Mouse (Mus musculus) brain, embryonic 18.5 days (tissue): ENCODE measurements around the gene Pxdc1.

Experiments used
- DNase-seq: peaks from one replicate; pipeline ENCODE4 v3.0.0-alpha.2; 2012; ENCODE audit warnings: low read depth, low spot score

Pxdc1 gene

DNA sequence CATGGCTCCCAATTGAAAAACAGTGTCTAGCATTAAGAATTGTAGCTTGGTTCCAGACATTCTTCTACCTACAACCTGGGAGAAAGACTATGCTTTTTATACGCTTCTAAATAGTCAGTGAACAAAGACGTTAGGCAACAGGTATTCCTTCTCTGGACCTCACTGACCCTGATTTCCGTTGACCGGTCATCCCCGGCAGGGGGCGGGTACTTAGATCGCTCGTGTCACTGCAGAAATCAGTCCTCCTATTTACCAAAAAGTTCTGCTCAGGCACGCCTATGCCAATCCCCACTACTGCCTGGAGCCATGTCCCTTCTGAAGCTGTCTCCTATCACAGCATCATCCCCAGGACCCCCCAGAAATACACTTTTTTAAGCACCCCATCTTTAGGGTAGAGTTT lies at the start of gene Pxdc1:
Pxdc1 (minus strand) TSS at position 96 of the 400 bp plus-strand sequence.
- no peak for DNase-seq

DNA sequence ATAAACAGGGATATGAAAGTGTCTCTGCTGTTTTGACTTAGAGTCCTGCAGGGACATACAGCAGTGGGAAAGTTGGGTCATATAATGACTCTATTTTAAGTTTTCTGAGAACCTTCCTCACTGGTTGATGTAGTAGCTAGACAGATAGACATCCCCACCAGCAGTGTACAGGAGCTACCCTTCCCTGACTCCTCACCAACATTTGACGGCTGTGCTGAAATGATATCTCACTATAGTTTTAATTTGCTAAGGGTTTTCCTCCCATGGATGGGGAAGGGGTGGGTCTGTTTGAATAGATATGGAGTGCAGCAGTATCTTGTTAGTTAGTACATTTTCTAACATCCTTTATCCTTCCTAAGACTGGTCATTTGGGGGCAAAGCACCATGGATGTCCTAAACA lies 47.3 kb upstream of the Pxdc1 start:
- DNase-seq: no peak

DNA sequence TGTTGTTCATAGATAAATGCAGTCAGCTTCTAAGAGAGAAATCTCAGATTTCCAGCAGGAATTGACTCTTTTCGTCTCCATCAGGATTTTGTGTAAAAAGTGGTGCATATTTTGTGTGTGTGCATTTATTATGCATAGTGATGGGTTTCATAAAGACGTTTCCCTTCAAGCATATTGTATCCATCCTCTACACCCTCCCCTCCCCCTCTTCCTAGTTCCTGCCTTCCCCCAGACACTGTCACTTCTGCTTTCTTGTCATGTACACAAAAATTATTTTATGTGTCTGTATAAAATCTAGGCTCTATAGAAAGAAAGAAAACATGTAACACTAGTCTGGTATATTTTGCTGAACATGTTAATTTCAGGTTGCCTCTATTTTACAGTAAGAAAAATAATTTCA lies 46.8 kb upstream of the Pxdc1 start:
- no peak for DNase-seq

DNA sequence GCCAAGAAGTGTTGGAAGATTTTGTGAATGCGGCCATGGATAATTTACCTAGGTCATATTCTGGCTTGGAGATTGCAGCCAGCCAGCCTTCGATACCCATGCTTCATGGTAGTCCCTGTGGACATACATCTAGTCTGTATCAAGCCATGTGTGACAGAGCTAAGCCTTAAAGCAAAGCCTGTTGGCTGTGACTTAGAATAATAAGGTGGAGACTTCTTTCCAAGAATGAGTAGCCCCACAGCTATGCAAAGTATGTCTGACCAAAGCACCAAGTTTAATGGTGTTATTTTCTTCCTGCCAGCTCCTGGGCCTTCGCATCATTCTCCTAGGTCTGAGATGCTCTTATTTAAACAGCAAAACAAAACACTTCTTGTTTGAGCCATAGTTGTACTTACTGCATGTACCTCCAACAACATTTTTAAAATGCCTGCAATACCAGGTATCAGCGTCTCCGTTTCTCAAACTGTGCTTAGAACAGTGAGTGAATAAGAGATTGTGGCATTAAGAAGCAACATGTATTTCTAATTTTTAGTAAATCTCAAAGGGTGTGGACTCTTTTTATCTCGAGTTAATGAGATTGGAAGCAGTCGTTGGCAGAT lies 43.5 kb upstream of the Pxdc1 start:
- DNase-seq: no peak

DNA sequence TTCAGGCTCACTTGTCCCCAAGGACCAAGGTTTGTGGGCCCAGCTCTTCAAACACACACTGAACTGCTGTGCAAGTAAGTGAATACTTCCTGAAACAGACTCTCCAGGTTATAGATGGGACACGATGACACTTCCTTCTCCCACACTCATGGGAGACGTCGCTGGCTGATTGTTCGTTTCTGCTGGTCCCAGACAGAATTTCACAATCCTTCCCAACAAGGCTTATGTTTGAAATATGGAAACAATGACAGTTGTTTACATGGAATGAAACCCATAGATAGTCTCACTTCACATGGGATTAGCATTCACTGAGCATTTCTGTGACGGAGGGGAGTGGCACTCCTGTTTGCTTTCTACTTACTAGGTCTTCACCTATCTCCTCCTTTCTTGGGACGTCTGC lies 39.8 kb upstream of the Pxdc1 start:
- DNase-seq: no peak

DNA sequence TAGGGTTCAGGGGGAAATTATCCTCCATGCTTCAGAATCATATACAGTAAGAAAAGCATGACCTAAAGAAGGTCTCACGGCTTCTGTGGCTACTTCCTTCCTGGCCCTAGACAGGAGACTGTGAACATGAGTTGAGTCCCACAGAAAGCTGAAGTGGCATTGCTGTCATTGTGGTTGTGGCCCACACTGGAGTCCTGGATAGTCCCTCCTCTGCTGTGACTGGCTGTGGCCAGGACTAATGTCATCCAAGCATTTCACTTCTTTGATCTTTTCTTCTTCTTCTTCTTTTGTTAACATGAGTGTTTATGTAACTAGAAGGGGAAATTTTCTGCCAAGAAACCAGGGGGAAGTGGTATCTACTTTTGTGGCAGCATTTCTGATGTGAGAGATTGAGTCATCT lies 37.8 kb upstream of the Pxdc1 start:
- DNase-seq: no peak

DNA sequence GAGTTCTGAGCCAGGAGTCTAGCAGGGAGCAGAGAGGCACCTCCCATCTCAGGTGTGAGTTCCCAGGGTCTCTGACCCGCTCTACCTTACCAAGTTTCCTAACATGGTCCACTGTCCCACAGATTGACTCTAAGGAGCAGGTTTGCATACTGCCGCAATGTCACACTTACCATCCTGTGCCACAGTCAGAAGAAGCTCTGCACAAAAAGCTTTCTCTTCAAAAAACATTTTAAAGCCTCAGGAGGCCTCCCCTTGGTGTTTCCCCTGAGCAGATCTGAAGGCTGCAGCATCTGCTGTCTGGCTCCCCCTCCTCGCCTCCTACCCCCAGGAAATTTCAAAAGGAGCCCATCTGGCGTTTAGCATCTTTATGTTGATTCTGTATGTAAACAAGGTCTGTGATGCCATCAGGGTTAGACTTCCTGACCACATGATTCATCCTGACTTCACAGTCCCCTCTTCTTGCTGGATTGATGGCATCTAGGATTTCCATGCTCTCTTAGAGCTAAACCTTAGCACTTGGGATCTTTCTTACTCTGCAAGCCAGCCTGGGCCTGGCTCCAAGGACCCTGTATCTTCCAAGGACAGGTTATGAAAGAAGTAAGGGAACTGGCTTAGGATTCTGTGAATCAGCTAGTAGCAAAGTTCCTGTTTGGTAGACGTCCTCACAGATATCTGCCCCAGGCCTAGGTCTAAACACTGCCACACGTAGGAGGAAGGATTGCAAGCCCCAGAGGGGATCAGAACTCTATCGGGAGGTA lies 31.9 kb upstream of the Pxdc1 start:
- no peak for DNase-seq

DNA sequence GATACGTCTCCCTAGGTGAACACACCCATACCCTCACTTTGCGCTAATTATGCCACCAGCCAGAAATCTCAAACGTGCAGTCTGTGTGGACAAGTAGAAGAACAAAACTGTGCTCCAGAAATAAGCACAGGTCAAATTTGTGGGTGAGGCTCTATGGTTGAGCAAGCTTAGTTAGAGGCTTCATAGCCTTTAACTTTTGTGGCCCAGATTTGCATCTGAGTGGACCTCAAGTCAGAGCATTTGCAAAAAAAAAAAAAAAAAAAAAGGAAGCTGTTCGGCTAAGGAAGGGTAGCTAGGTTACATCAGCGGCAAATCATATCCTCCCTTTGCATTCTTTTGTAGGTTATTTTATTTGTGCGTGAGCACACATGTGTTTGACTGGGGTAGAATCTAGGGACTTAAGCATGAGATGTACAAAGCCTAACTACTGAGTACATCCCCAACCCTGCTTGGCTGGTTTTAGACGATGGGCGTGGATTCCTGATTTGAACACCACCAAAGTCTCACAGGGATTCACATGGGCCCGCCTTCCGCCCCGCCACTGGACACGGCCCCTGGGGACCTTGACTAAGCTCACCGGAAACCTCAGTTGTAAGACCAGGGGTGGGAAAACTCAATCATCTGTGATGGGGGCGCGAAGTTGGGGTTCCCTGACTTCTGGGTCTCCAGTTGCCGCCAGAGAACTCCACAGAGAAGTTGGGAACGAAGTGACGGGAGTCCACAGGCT lies 30.6 kb upstream of the Pxdc1 start:
- no peak for DNase-seq

DNA sequence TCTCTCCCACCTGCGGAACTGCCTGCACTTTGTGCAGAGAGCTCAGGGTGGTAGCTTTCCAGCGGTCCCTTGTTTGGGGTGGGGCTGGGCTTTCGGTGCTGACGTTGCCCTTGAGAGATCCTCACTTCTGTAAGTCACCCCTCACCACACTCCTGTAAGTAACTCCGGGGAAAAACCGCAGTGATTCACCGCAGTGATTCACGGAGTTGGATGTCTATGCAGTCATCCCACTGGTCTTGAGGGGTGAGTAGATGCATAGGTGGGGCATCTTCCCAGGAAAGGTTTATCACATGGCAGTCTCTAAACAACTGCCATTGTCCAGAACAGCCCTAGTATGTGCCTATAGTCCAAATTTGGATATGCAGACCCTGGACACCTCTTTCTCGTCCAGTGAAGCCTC lies 30.0 kb upstream of the Pxdc1 start:
- DNase-seq: no peak

DNA sequence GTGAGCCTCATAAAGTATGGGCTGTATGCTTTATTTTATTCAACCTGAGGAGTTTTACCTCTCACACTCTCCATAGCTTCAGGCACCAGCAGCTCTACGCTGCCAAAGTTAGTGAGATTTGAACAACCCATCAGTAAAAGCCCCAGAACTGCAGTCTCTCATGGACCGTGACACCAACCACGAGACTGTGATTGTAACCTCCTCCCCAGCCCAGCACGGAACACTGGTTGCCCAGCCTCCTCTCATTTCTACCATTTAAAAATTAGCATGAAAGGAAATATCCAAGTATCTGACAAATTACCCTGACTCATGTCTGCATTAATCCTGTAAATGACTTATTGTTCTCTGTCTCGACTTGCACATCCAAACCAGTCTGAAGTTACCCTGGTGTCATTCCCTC lies 23.2 kb upstream of the Pxdc1 start:
- DNase-seq: no peak

DNA sequence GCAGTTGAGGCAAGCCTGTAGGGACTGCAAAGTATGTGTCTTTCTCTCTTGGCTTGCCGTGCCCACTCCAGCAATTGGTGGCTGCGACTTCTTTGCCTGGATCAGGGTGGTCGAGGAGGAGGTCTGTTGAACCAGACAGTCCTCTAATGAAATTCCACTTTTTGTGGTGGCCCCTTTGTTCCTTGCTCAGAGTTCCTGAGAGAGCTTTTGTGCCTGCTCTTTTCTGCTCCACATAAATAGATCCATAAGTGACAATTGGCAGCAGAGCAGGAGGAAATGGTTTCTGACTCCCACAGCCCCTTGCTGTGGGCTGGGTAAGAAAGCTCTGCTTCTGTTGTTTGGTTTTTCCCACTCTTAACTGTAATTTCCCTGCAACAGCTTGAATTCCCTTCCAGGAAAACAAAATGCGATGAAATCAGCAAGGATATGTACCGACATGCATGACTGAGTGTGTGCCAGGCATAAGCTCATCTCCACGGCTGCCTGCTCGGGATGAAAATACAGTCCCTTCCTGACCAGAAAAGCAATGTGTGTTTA lies 22.6 kb upstream of the Pxdc1 start:
- no peak for DNase-seq

DNA sequence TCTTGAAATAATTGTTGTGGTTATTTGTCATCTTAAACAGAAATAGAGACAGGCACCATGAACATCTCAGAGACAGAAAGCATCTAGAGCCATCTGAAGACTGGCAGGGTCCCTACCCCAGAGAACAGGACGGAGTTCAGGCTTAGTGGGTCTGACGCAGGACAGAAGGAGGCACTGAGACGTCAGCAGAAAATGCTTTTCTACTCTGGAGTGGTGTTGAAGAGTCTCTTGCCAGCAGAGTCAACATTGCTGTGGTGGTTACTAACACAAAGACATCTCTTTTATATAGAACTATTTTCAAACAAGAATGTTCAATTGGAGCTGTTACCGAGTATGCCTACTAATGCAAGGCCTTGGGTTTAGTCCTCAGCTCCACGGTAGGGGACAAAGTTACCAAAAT lies 20.1 kb upstream of the Pxdc1 start:
- DNase-seq: no peak

DNA sequence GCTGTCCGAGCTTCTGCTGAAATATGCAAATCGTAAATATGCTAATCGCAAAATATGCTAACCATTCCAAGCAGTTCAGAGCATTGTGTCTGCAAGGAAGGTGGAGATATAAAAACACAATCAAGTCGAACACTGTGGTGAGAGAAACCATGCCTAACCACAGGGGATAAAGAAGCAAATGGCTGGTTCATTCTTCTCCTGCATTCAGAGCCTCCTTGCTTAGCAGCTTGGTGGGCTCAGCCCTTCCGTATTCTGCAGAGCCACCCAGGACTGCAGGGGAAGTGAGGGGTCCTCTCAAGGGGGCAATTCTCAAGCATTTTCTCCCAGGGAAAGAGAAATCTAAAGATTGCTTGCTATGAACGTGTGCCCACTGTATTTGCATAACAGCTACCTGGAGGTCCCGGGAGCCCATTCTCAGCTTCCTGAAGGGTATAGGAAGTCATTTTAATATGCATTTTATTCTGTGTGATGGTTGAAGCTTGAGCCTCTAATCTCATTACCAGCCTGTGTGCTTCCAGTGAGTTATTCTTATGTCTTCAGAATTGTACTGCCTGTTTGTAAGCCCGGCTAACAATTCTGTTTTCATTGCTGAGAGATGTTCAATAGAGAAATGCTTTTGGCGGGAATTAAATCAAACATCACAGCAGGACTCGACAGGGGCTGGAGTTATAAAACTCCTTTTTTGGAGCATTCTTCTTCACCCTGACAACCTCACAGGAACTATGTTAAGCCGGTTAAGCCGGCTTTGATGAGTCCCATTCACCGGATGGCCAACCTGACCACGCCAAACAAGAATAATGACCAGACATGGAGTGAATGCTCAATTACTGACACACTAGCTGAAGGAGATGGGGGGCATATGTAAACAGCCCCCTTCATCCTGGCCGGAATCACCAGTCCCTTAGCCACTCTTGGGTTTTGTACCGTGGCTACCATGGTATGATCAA lies 16.9 kb upstream of the Pxdc1 start:
- DNase-seq: no peak

DNA sequence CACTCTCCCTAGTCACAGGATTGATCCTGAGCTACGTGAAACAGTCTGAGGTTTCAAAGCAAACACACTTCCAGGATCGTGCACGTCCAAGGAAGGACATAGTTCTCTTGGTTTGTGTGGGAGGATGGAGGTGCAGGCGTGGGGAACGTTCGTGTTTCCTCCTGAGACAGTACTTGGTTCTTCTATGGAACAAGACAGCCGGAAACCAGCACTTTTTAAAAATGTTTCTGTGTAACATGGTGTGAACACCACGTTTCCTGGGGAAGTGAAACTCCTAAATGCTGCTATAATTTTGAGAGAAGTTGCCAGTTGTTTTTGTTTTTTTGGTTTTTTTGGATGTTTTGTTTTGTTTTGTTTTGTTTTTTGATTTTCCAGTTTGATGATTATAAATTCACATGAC lies 13.9 kb upstream of the Pxdc1 start:
- DNase-seq: no peak

DNA sequence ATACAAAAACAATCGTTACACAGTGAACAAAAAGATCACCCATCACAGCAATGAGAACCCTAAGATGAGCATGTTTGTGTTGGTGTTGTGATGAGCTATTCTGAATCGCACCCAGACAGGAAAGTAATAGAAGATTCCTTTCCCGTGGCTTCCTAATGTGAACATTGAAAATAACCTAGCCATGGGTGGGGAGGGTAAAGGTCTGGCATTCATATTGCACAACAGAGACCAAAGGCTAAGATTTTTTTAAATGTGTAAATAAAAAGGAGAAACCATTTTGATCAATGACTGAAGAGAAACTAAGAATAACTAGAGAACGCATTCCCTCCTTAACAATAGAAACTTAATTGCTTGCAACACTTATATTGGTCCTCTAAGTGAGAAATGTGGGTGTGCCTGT lies 11.8 kb upstream of the Pxdc1 start:
- no peak for DNase-seq

DNA sequence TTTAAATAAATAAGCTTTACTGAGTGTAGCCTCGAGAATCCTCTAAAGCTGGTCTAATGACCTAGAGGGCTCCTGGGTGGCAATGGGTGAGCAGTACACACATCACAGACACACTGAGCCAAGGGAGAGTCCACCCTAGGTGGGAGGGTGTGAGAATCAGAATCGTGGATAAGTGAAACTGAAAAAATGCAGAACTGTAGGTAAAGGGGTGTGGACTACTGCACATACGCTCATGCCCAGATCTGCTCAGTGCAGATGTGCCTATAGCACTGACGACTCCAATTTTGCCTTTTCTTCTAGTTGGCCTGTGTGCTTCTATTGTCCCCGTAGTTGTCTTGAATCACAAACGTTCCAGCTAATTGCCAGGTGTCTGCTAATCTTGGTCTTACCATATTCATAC lies 10.5 kb upstream of the Pxdc1 start:
- DNase-seq: no peak

DNA sequence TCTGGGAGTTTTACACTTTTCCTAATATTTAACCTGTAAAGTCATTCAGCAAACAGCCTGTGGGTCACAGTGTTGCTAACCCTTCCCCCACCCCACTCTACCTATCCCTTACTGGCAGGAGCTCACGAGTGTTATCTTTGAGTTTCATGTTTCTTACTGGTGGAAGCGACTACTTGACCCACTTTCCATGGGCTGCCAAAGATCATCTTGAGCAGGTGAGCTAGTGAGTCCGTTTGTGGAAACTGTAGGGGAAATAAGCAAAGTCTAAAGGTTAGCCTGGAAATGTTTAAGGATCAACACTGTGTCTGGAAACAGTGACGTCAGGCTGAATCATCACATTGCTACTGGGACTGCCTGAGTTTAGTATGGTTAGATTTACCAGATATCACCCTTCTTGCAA lies 6.2 kb upstream of the Pxdc1 start:
- no peak for DNase-seq

DNA sequence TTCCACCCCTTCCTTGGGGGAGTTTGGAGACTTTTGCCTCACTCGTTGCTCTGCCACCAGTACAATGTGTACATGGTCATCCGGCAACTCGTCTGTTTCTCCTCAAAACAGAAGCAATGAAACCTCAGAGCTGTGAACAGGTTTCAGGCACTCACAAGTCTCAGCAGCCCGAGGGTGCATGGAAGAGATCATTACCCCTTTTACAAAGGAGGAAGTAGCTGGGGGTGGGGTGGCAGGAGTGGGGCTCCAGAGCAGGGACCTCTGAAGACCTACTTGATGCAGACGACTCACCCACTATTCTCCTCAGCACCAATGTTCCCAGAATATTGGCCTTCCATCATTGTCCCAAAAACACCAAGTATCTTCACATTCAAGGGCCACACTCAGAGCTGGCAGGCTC lies 3.1 kb upstream of the Pxdc1 start:
- no peak for DNase-seq

DNA sequence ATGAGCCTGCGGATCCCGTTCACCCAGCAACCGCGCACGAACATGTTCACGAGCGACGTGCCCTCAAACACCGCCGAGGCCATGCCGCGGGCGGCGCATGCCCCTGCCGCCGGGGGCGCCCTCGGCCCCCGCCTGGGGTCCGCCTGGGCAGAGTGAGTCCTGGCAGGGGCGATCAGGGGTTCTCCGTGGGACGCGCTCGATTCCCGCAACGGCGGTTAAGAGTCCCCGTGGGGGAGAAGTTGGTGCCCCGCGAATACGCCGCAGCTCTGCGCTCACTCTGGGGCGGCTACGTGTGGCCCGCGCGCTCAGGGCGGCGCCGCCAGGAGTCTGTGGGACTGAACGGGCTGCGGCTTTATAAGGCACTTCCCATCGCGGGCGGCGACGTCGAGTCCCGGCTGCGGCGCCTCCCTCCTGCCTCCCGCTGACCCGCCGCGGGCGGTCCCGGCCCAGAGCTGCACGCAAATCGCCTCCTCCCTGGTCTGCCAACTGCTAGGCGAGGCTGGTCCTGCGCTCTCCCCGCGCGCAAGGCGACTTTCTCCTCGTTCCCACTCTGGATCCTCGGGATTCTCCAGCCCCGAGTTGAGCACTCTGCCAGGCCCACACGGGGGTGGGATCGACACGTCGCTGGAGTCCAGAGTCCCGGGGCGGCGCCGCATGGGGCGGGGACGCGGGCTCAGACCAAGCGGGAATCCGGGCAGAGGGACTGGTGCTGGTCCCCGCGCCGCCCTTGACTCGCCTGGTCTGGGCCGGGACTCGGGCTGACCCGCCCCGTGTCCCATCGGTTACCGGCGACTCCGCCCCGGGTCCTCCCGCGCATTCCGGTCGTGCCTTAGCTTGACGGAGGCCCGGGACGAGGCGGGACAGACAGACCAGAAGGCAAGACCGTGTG lies 689 bp downstream of the Pxdc1 start:
- DNase-seq: no peak

DNA sequence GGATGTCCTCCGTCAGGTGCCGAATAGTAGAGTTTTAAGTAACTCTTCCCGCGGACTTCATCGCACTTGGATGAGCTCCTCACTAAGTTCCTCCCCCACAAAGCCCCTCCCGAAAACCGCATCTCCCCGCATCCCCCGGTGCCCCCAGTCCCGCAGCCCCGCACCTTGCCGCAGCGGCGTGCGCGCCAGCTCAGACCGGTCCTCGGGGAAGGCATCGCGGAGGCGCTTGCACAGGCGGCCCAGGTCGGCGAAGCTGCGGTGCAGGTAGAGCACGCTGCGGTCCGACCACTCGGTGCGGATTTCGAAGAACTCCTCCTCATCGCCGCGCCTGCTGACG lies 1.3 kb downstream of the Pxdc1 start:
- no peak for DNase-seq

DNA sequence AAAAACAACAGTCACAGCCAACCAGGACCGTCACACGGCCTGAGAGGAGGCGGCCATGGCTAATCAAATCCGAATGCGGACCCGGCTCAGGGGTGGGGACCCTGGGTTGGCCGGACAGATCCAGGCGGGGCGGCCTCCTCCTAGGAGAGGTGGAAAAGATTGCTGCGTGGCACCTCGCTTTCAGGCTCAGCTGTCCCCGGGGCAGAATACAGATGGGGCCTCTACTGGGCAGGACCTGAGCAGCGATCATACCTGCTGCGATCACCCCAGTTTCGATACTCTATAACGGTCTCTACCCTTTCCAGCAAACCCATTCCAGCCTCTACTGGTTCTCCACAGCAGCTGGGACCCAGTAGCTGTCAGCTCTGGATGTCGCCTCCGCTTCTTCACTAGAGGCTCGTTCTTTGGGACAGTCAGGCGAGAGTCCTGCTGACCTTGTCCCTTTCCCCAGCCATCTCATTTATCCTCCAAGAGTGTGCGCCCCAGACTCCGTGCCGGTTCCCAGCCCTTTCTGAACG lies 1.8 kb downstream of the Pxdc1 start:
- DNase-seq: no peak
